Mouse (Mus musculus): Measurements from ENCODE around the gene Tcf3. TPM values are rescaled to one million over a fixed set of nuclear protein-coding genes. Genes with fewer than 3 reads are reported as not detected.

Gene Tcf3
- polyA plus RNA-seq, 1 experiment from 2014 or later, result 83.7 TPM

- no peak for ATAC-seq (replicated peaks; ENCODE audit: low FRiP score, low read depth)
- H3K4me3 ChIP-seq (replicated peaks; ENCODE audit: low read depth, low read length), result no peak overlapping the region
- TF ChIP-seq CTCF (IDR thresholded peaks at IDR 0.05; ENCODE audit: low read depth), result no peak
- H3K36me3 ChIP-seq (ENCODE audit: insufficient read depth, low read length), result no peaks in the 10 kb centered on the region
- H3K27me3 ChIP-seq (ENCODE audit: insufficient read depth, low read length), result no peaks in the 10 kb centered on the region
- no peak overlapping the region for H3K9ac ChIP-seq (ENCODE audit: low read depth, low read length)
- H3K4me2 ChIP-seq (ENCODE audit: low read length), result no peak overlapping the region
- DNase-seq (ENCODE audit: low spot score), result no peak
- H3K4me1 ChIP-seq (replicated peaks; ENCODE audit: insufficient read depth, low read length), result no peaks in the 10 kb centered on the region
- WGBS, result 92% methylated on average over 6 of the region's 6 CpGs
- no peak overlapping the region for H3K27ac ChIP-seq
- H3K9me3 ChIP-seq (replicated peaks; ENCODE audit: low read length), result no peaks in the 10 kb centered on the region
Observed at GRCm38 (mm10) chr10:80368392-80368791, 65.1 kb downstream of the Tcf3 start.

- DNase-seq (ENCODE audit: low spot score) (no peak), ATAC-seq (replicated peaks; ENCODE audit: low FRiP score, low read depth) (no peak)
- WGBS, result 31% methylated on average over 5 of the region's 5 CpGs
- no peaks in the 10 kb centered on the region for H3K9me3 ChIP-seq (replicated peaks; ENCODE audit: low read length)
- TF ChIP-seq CTCF (IDR thresholded peaks at IDR 0.05; ENCODE audit: low read depth), result no peak
- H3K4me3 ChIP-seq (replicated peaks; ENCODE audit: low read depth, low read length), result no peak overlapping the region
- no peak overlapping the region for H3K9ac ChIP-seq (ENCODE audit: low read depth, low read length)
- H3K27ac ChIP-seq, result no peak overlapping the region
- no peaks in the 10 kb centered on the region for H3K27me3 ChIP-seq (ENCODE audit: insufficient read depth, low read length)
- H3K36me3 ChIP-seq (ENCODE audit: insufficient read depth, low read length), result no peaks in the 10 kb centered on the region
- no peaks in the 10 kb centered on the region for H3K4me1 ChIP-seq (replicated peaks; ENCODE audit: insufficient read depth, low read length)
- no peak overlapping the region for H3K4me2 ChIP-seq (ENCODE audit: low read length)
Observed at GRCm38 (mm10) chr10:80367954-80368353, 65.5 kb downstream of the Tcf3 start.

GRCm38 (mm10) chr10:80365736-80366135 lies 67.7 kb downstream of the Tcf3 start:
- no peaks in the 10 kb centered on the region for H3K9me3 ChIP-seq (replicated peaks; ENCODE audit: low read length)
- no peak for TF ChIP-seq CTCF (IDR thresholded peaks at IDR 0.05; ENCODE audit: low read depth)
- H3K4me1 ChIP-seq (replicated peaks; ENCODE audit: insufficient read depth, low read length), result no peaks in the 10 kb centered on the region
- no peak overlapping the region for H3K27ac ChIP-seq
- no peak overlapping the region for H3K4me3 ChIP-seq (replicated peaks; ENCODE audit: low read depth, low read length)
- no peak overlapping the region for H3K4me2 ChIP-seq (ENCODE audit: low read length)
- no peak for DNase-seq (ENCODE audit: low spot score)
- 71% methylated on average over 6 of the region's 6 CpGs for WGBS
- ATAC-seq (replicated peaks; ENCODE audit: low FRiP score, low read depth), result no peak
- H3K36me3 ChIP-seq (ENCODE audit: insufficient read depth, low read length), result no peaks in the 10 kb centered on the region
- H3K27me3 ChIP-seq (ENCODE audit: insufficient read depth, low read length), result no peaks in the 10 kb centered on the region
- H3K9ac ChIP-seq (ENCODE audit: low read depth, low read length), result no peak overlapping the region

GRCm38 (mm10) chr10:80363734-80364133 lies 69.7 kb downstream of the Tcf3 start:
- no peak overlapping the region for H3K4me3 ChIP-seq (replicated peaks; ENCODE audit: low read depth, low read length)
- DNase-seq (ENCODE audit: low spot score) (no peak), ATAC-seq (replicated peaks; ENCODE audit: low FRiP score, low read depth) (no peak)
- H3K36me3 ChIP-seq (ENCODE audit: insufficient read depth, low read length), result no peaks in the 10 kb centered on the region
- H3K9me3 ChIP-seq (replicated peaks; ENCODE audit: low read length), result no peaks in the 10 kb centered on the region
- no peak overlapping the region for H3K9ac ChIP-seq (ENCODE audit: low read depth, low read length)
- no peak for TF ChIP-seq CTCF (IDR thresholded peaks at IDR 0.05; ENCODE audit: low read depth)
- 25% methylated on average over 6 of the region's 6 CpGs for WGBS
- H3K27me3 ChIP-seq (ENCODE audit: insufficient read depth, low read length), result no peaks in the 10 kb centered on the region
- H3K27ac ChIP-seq, result no peak overlapping the region
- H3K4me2 ChIP-seq (ENCODE audit: low read length), result no peak overlapping the region
- no peaks in the 10 kb centered on the region for H3K4me1 ChIP-seq (replicated peaks; ENCODE audit: insufficient read depth, low read length)

Small RNAs within 50 kb of the gene (microRNA-seq; reads per million reads assigned to microRNA genes)
- gene Gm22721, result not detected

Other genes with a start within 250 kb of the Tcf3 start
- gene Mum1, start 207.2 kb downstream of the Tcf3 start, polyA plus RNA-seq (2015; fragmentation: Nextera tagmentation; extraction: Ambion mirVana), result 44.2 and 52.7 TPM in 2 replicates
- gene Ndufs7, start 184.5 kb downstream of the Tcf3 start, polyA plus RNA-seq (2015; fragmentation: Nextera tagmentation; extraction: Ambion mirVana), result 537 and 556 TPM in 2 replicates
- 25.5 and 26.0 TPM in 2 replicates for gene Gamt, start 172.6 kb downstream of the Tcf3 start, polyA plus RNA-seq (2015; fragmentation: Nextera tagmentation; extraction: Ambion mirVana)
- 43.7 and 44.6 TPM in 2 replicates for gene Dazap1, start 172.2 kb downstream of the Tcf3 start, polyA plus RNA-seq (2015; fragmentation: Nextera tagmentation; extraction: Ambion mirVana)
- 974 and 1,069 TPM in 2 replicates for gene Rps15, start 141.2 kb downstream of the Tcf3 start, polyA plus RNA-seq (2015; fragmentation: Nextera tagmentation; extraction: Ambion mirVana)
- 0.51 and 0.86 TPM in 2 replicates for gene Apc2, start 137.7 kb downstream of the Tcf3 start, polyA plus RNA-seq (2015; fragmentation: Nextera tagmentation; extraction: Ambion mirVana)
- gene 2310011J03Rik, start 113.1 kb downstream of the Tcf3 start, polyA plus RNA-seq (2015; fragmentation: Nextera tagmentation; extraction: Ambion mirVana), result 52.2 and 53.6 TPM in 2 replicates
- 5.4 and 5.9 TPM in 2 replicates for gene Pcsk4, start 104.1 kb downstream of the Tcf3 start, polyA plus RNA-seq (2015; fragmentation: Nextera tagmentation; extraction: Ambion mirVana)
- 11.7 and 12.1 TPM in 2 replicates for gene Reep6, start 103.7 kb downstream of the Tcf3 start, polyA plus RNA-seq (2015; fragmentation: Nextera tagmentation; extraction: Ambion mirVana)
- gene Adamtsl5, start 85.2 kb downstream of the Tcf3 start, polyA plus RNA-seq (2015; fragmentation: Nextera tagmentation; extraction: Ambion mirVana), result 3.0 and 3.2 TPM in 2 replicates
- gene Plk5, start 77.2 kb downstream of the Tcf3 start, polyA plus RNA-seq (2015; fragmentation: Nextera tagmentation; extraction: Ambion mirVana), result 0.51 and 1.0 TPM in 2 replicates
- 6.6 and 7.8 TPM in 2 replicates for gene Mex3d, start 46.0 kb downstream of the Tcf3 start, polyA plus RNA-seq (2015; fragmentation: Nextera tagmentation; extraction: Ambion mirVana)
- gene Mbd3, start 34.1 kb downstream of the Tcf3 start, polyA plus RNA-seq (2015; fragmentation: Nextera tagmentation; extraction: Ambion mirVana), result 163 and 165 TPM in 2 replicates
- gene Uqcr11, start 26.8 kb downstream of the Tcf3 start, polyA plus RNA-seq (2015; fragmentation: Nextera tagmentation; extraction: Ambion mirVana), result 1,117 and 1,253 TPM in 2 replicates
- not detected in 2 replicates for gene Onecut3, start 61.2 kb upstream of the Tcf3 start, polyA plus RNA-seq (2015; fragmentation: Nextera tagmentation; extraction: Ambion mirVana)
- 0.09 and 0.16 TPM in 2 replicates for gene Atp8b3, start 105.5 kb upstream of the Tcf3 start, polyA plus RNA-seq (2015; fragmentation: Nextera tagmentation; extraction: Ambion mirVana)
- 16.8 and 17.3 TPM in 2 replicates for gene Rexo1, start 127.9 kb upstream of the Tcf3 start, polyA plus RNA-seq (2015; fragmentation: Nextera tagmentation; extraction: Ambion mirVana)
- 8.1 and 8.8 TPM in 2 replicates for gene Klf16, start 143.7 kb upstream of the Tcf3 start, polyA plus RNA-seq (2015; fragmentation: Nextera tagmentation; extraction: Ambion mirVana)
- gene Abhd17a, start 156.7 kb upstream of the Tcf3 start, polyA plus RNA-seq (2015; fragmentation: Nextera tagmentation; extraction: Ambion mirVana), result 104 and 121 TPM in 2 replicates
- 80.7 and 87.2 TPM in 2 replicates for gene Scamp4, start 169.2 kb upstream of the Tcf3 start, polyA plus RNA-seq (2015; fragmentation: Nextera tagmentation; extraction: Ambion mirVana)
- 5.0 and 6.1 TPM in 2 replicates for gene Adat3, start 169.2 kb upstream of the Tcf3 start, polyA plus RNA-seq (2015; fragmentation: Nextera tagmentation; extraction: Ambion mirVana)
- gene Gm49322, start 172.4 kb upstream of the Tcf3 start, polyA plus RNA-seq (2015; fragmentation: Nextera tagmentation; extraction: Ambion mirVana), result 1.4 TPM in 2 replicates
- 137 and 139 TPM in 2 replicates for gene Csnk1g2, start 189.2 kb upstream of the Tcf3 start, polyA plus RNA-seq (2015; fragmentation: Nextera tagmentation; extraction: Ambion mirVana)
- gene Btbd2, start 223.4 kb upstream of the Tcf3 start, polyA plus RNA-seq (2015; fragmentation: Nextera tagmentation; extraction: Ambion mirVana), result 62.7 and 64.5 TPM in 2 replicates
- 75.8 and 85.5 TPM in 2 replicates for gene Mknk2, start 244.5 kb upstream of the Tcf3 start, polyA plus RNA-seq (2015; fragmentation: Nextera tagmentation; extraction: Ambion mirVana)